Mouse (Mus musculus): ENCODE measurements around the gene Paip2b.

- TF ChIP-seq CHD2 (IDR thresholded peaks at IDR 0.05; ENCODE audit: low read depth, low read length) (no peak), ZC3H11A (IDR thresholded peaks at IDR 0.05; ENCODE audit: borderline replicate concordance, low read depth, low read length) (no peak)
These were observed 29.5 kb downstream of the Paip2b start for GRCm38 (mm10) chr6:83802033-83802432.

Data from ES-E14 (cell line).